Mouse (Mus musculus): ENCODE data around the gene Pnpla8.

The Pnpla8 gene

DNA sequence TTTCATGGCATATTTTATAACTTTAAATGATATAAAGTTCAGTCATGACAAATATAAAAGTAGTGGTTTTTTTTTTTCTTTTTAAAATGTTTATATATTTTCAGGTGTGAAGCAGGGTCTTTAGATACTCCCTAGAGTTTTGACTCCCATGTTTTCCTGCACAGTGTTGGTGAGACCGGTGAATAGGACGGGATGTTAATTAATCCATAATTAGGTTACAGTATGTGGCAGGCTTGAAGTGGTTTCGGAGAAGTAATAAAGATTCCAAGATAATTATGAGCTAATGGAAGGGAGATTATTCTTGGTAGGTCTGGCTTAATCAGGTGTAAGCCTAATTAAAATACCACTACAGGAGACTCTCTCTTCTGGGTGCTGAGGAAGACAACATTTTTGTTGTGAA, 125.0 kb downstream of the Pnpla8 start:
- no peak for DNase-seq (ENCODE audit: low read depth, low spot score)

DNA sequence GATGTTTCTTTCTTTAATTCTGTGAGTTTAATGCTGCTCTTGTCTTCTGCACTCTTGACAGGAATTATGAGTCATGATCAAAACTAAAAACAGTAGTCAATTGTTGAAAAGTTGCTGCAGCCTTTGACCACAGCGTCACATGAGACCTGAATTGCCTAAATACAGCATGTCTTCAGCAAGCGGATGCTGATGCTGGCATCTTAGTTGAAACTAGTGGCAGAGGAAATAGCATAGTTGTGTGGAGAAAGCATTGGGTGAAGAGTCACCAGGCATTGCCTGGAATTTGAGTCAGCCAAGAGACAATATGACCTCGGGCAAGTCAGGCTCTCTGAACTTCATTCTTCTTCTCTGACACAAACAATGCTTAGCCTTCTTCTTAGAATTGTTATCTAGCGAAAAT, 133.9 kb downstream of the Pnpla8 start:
- no peak for DNase-seq (ENCODE audit: low read depth, low spot score)

DNA sequence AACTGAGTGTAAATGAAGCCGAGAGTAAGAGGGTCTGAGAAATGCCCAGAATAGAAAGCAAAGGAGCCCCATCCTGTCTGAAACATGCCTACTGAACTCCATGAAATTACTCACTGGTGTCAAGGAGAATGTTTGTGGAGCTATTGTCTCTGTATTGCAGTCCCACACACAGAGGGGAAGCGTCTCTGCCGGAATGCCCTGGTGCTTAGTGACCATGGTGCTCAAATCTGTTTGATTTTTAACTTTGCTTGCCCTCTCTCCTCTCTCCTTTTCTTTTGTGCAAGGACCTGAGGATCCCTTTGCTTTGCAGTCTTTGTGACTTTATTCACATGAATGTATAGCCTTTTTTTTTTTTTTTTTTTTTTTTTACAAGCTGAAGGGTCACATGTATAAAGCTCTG, 136.3 kb downstream of the Pnpla8 start:
- DNase-seq (ENCODE audit: low read depth, low spot score), result no peak

DNA sequence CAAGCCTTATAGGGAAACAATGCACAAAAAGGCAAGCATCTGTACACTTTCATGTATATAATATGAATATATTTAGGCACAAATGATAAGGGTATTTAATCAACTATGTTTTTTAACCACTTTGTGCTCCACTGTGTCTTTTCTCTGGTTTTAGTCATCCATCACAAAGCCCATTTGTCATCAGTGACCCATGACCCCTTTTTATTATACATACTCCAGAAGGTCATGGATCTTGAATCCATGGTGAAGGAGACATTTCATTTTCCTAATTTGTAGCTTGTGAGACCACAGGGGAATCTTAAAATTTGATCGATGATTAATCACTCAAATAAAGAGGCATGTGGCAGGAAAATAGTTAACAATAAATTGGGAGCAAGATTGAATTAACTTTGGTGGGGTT, 136.7 kb downstream of the Pnpla8 start:
- DNase-seq (ENCODE audit: low read depth, low spot score), result no peak

DNA sequence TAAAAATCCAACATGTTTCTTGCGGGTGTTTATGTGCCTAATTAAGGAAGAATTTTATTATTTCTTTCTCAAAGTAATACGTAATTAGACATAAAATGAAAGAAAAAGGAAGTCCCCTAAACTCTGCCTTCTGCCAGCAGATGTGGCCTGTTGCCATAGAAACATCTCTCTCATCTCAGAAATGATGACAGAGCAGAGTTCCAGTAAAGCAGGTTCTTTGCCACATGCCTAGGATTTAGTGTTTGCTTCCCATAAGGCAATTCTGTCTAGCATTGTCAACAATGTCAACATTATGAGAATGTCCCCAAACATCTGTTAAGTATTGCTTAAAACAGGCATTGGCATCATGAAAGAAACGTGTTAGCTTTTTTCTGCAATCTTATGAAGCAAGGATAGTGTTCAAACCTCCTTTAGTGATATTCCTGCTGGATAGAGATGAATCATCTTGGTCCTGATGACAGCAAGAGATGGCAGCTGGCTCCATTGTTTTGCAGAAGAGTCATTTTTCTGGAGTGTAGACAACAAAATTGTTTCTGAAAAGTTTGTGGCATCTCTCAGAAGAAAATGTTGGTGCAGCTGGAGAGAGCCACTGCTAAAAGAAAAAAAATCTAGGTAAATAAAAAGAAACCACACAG, 150.0 kb downstream of the Pnpla8 start:
- DNase-seq (ENCODE audit: low read depth, low spot score), result no peak
